Mouse (Mus musculus) heart, adult 2 months (tissue): ENCODE measurements around the gene Svs6. TPM values are rescaled to one million over a fixed set of nuclear protein-coding genes. Genes with fewer than 3 reads are reported as not detected.
A peak's percentile ranks its signal among the peaks of the same experiment; 100 is the strongest.
"Not testable (repeated sequence)": the region's sequence is repeated elsewhere in the genome, so short reads cannot be mapped to it uniquely, and the experiment has no call there.

Source experiments
- DNase-seq, 2 experiments: peaks; one replicate each; pipeline ENCODE4 v3.0.0; 2021
- H3K27ac ChIP-seq: fragments of 200-600 bp; 2 replicates; pipeline ENCODE4 v1.8.1; 2022
- H3K27me3 ChIP-seq: fragments of 200-500 bp; 2 replicates; pipeline ENCODE4 v1.6.1; 2012; ENCODE audit warnings: mild to moderate bottlenecking, low read length, inconsistent platforms, mixed read lengths; ENCODE audit not compliant: control insufficient read depth, insufficient read depth
- H3K36me3 ChIP-seq: fragments of 200-500 bp; 2 replicates; pipeline ENCODE4 v1.6.1; 2012; ENCODE audit warnings: low read length, inconsistent platforms; ENCODE audit not compliant: control insufficient read depth, insufficient read depth
- H3K4me1 ChIP-seq: fragments of 200-500 bp; 2 replicates; pipeline ENCODE4 v1.6.1; 2011; ENCODE audit warnings: low read length; ENCODE audit not compliant: control insufficient read depth, insufficient read depth
- H3K4me3 ChIP-seq: fragments of 200-600 bp; 2 replicates; pipeline ENCODE4 v1.8.1; 2022
- H3K79me2 ChIP-seq: fragments of 200-500 bp; replicated peaks from 2 replicates; pipeline ENCODE4 v1.6.1; 2012; ENCODE audit warnings: mild to moderate bottlenecking, inconsistent platforms, low read length, moderate library complexity, mixed read lengths; ENCODE audit not compliant: control insufficient read depth, insufficient read depth
- H3K9ac ChIP-seq: fragments of 200-500 bp; 2 replicates; pipeline ENCODE4 v1.6.1; 2012; ENCODE audit warnings: low read depth, mild to moderate bottlenecking, control low read depth, inconsistent platforms, low read length, mixed read lengths
- CTCF ChIP-seq: fragments of 200-600 bp; IDR thresholded peaks from 2 replicates; pipeline ENCODE4 v1.8.1; 2022; ENCODE audit warnings: antibody characterized with exemption, mild to moderate bottlenecking, moderate library complexity
- EP300 ChIP-seq: fragments of 200-500 bp; IDR thresholded peaks from 2 replicates; pipeline ENCODE4 v1.6.1; 2011; ENCODE audit warnings: low read depth, low read length, control low read depth; ENCODE audit not compliant: insufficient read depth
- POLR2A ChIP-seq: fragments of 200-500 bp; IDR thresholded peaks from 2 replicates; pipeline ENCODE4 v1.6.1; 2011; ENCODE audit warnings: mild to moderate bottlenecking, low read depth, low read length, control low read depth; ENCODE audit not compliant: insufficient read depth
- WGBS: fragments of 180-500 bp; shearing (Covaris S2); methylation state at CpG from one replicate; pipeline ENCODE4 v1.1.7; 2018; 5-methylcytosine and 5-hydroxymethylcytosine counted together
- intact Hi-C: fragments of 180-260 bp; cut with DNase I; formaldehyde crosslinking; loops from one replicate; pipeline ENCODE4 v1.15.1; 2025
- polyA plus RNA-seq: library from polyadenylated mRNA; depleted of rRNA; stranded (reverse); fragments of >200 nt; gene quantifications from 2 replicates; pipeline ENCODE4 v1.2.3, GENCODE M21; 2012
- total RNA-seq, 2 experiments: library from RNA; stranded (reverse); gene quantifications; 2 replicates each; pipeline ENCODE4 v1.2.3; 2021

Gene Svs6
- total and polyA plus RNA-seq, 3 experiments = not detected

- not testable (repeated sequence) for H3K4me3 ChIP-seq, H3K27me3 ChIP-seq, H3K4me1 ChIP-seq, DNase-seq, H3K36me3 ChIP-seq, H3K79me2 ChIP-seq, H3K9ac ChIP-seq, H3K27ac ChIP-seq
- 62% methylated on average over 1 of the region's 1 CpGs for WGBS
- peak; percentile 56 for TF ChIP-seq CTCF
- intact Hi-C loops = loop anchor here (10.0 kb wide), 2 partner anchors 209 to 239 kb away; no protein-coding TSS in a partner anchor
Measured at GRCm38 (mm10) chr2:164343732-164344131, 27.2 kb downstream of the Svs6 start.

- not testable (repeated sequence) for H3K27ac ChIP-seq, H3K4me1 ChIP-seq, H3K27me3 ChIP-seq, H3K9ac ChIP-seq, H3K79me2 ChIP-seq, H3K36me3 ChIP-seq, H3K4me3 ChIP-seq, DNase-seq
- intact Hi-C loops = loop anchor here (10.0 kb wide), 2 partner anchors 213 to 243 kb away; no protein-coding TSS in a partner anchor
- TF ChIP-seq CTCF = peak; percentile 12; the same call in 1 of the 2 replicates
Measured at GRCm38 (mm10) chr2:164347697-164348096, 31.1 kb downstream of the Svs6 start.

GRCm38 (mm10) chr2:164348980-164349379 is 32.4 kb downstream of the Svs6 start:
- 88% methylated on average over 3 of the region's 3 CpGs for WGBS
- Histone ChIP-seq H3K4me3 (no peak overlapping the region), H3K27me3 (no peaks in the 10 kb centered on the region), H3K27ac (no peak overlapping the region), H3K79me2 (no peaks in the 10 kb centered on the region), H3K36me3 (no peaks in the 10 kb centered on the region), H3K9ac (no peak overlapping the region), H3K4me1 (no peaks in the 10 kb centered on the region)
- intact Hi-C loops = loop anchor here (10.0 kb wide), 2 partner anchors 214 to 244 kb away; no protein-coding TSS in a partner anchor
- DNase-seq = no peak
- peak; percentile 53 for TF ChIP-seq CTCF
- no peak for TF ChIP-seq EP300

GRCm38 (mm10) chr2:164352697-164353096 is 36.1 kb downstream of the Svs6 start:
- Histone ChIP-seq H3K9ac (no peak overlapping the region), H3K36me3 (no peaks in the 10 kb centered on the region), H3K4me1 (no peaks in the 10 kb centered on the region), H3K4me3 (no peak overlapping the region), H3K27ac (no peak overlapping the region), H3K27me3 (no peaks in the 10 kb centered on the region), H3K79me2 (no peaks in the 10 kb centered on the region)
- no peak for DNase-seq
- 44% methylated on average over 3 of the region's 3 CpGs for WGBS
- intact Hi-C loops = no loop called here
- TF ChIP-seq CTCF (no peak), EP300 (no peak), POLR2A (no peak)

GRCm38 (mm10) chr2:164353356-164353755 is 36.8 kb downstream of the Svs6 start:
- no peak for DNase-seq
- 87% methylated on average over 11 of the region's 11 CpGs for WGBS
- Histone ChIP-seq H3K27me3 (no peaks in the 10 kb centered on the region), H3K4me3 (no peak overlapping the region), H3K79me2 (no peaks in the 10 kb centered on the region), H3K36me3 (no peaks in the 10 kb centered on the region), H3K27ac (no peak overlapping the region), H3K4me1 (no peaks in the 10 kb centered on the region), H3K9ac (no peak overlapping the region)
- TF ChIP-seq POLR2A = no peak
- TF ChIP-seq EP300 = no peak
- no peak for TF ChIP-seq CTCF
- intact Hi-C loops = no loop called here

GRCm38 (mm10) chr2:164356177-164356967 is 39.8 kb downstream of the Svs6 start:
- intact Hi-C loops = no loop called here
- no peaks in the 10 kb centered on the region for H3K79me2 ChIP-seq
- 0 out of 2 replicates have a peak, but pooled peaks cover 2% of the 10 kb centered on the region for H3K27me3 ChIP-seq
- H3K27ac ChIP-seq = no peak overlapping the region
- no peaks in the 10 kb centered on the region for H3K36me3 ChIP-seq
- no peak overlapping the region for H3K4me3 ChIP-seq
- TF ChIP-seq POLR2A (no peak), CTCF (no peak), EP300 (no peak)
- no peak for DNase-seq
- H3K9ac ChIP-seq = no peak overlapping the region
- WGBS = 74% methylated on average over 11 of the region's 11 CpGs
- H3K4me1 ChIP-seq = no peaks in the 10 kb centered on the region
